Mouse (Mus musculus) left cerebral cortex, postnatal 10 days (tissue): Measurements from ENCODE around the gene Smim17. TPM values are rescaled to one million over a fixed set of nuclear protein-coding genes. Genes with fewer than 3 reads are reported as not detected.
"Not testable (repeated sequence)": the region's sequence is repeated elsewhere in the genome, so short reads cannot be mapped to it uniquely, and the experiment has no call there.

Experiments used
- DNase-seq, 2 experiments: peaks; one replicate each; pipeline ENCODE4 v3.0.0; 2021 to 2022; ENCODE audit warnings: low spot score in 2 of 2, mixed read lengths in 1 of 2; ENCODE audit errors: extremely low spot score in 1 of 2
- intact Hi-C: fragments of 180-260 bp; cut with DNase I; formaldehyde crosslinking; loops from one replicate; pipeline ENCODE4 v1.15.1; 2025
- total RNA-seq, 2 experiments: library from RNA; stranded (reverse); gene quantifications; 2 replicates each; pipeline ENCODE4 v1.2.3; 2021

Gene Smim17
- total RNA-seq, 2 experiments from 2014 or later = 14.7 to 15.7 TPM

DNA sequence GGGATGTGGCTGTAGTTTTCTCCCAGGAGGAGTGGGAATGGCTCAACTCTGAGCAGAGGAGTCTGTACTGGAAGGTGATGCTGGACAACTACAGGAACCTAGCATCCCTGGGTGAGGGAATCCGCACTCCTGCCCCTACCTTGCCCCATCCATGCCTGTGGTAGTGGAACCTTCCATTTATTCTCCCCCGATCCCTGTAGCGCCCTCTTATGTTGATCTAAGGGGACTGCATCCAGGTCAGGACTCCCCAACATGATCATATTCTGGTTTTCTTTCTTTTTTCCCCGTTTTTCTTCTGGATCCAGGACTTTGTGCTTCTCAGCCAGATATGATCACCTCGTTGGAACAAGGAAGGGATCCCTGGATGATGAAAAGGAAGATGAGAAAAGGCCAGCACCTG lies 9.1 kb upstream of the Smim17 start:
- no peak for DNase-seq
- intact Hi-C loops = no loop called here

DNA sequence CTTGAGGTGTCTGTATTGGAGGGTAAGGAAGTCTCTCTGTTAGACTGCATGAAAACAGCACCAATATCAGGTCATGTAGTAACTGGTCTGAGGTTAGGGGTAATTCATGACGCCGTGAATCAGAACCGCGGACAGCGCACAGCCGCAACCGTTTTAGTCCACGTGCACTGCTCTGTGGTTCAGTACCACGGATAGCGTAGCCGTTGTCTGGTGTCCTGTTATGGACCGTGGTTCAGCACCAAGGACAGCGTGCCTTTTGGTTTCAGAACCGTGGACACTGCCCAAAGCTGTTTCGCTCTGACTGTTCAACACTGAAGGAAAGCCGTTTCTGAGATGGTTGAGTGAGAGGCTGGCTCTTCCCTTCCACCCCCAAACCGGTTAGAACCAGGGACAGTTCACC lies 11.5 kb downstream of the Smim17 start, which contains the start of gene Gm20715:
TSS of gene Gm20715 (plus strand) at position 235 of the 400 bp plus-strand sequence.
- intact Hi-C loops = no loop called here
- DNase-seq = peak; percentile 72 to 93

DNA sequence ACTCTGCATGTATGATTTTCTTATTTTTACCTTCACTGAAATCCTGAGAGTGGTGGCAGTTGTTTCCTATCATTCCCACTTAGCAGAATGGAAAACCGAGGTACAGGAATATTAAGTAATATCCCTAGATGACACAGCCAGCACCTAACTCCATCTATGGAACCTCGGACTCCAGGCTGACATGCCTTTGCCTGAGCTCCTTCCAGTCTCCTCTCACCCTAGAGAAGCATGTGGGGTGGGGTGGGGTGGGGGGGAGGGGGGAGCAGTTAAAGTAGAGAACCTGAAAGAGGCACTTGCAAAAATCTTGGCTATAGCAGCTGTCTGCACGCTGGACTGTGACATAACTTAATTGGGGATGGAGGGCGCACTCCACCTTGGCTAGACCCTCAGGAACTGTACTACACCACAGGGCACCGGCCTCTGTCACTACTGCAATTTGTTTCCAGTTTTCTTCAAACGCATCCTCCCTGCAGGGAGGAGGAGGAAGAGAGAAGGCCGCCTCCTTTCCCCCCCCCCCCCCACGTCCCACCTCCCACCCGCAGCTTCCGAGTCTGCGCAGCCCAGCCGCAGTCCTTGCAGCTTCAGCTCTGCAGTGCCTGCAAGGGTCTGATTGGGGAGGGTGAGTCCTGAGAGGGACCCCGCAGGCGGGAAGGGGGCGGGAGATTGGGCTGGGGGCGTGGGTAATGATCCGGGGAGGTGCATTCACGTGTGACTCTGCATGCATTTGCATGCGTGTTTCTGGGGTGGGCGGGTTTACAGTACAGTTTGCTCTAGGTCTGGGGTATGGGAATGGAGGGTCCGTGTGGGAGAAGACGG lies 16.3 kb downstream of the Smim17 start:
- intact Hi-C loops = no loop called here

DNA sequence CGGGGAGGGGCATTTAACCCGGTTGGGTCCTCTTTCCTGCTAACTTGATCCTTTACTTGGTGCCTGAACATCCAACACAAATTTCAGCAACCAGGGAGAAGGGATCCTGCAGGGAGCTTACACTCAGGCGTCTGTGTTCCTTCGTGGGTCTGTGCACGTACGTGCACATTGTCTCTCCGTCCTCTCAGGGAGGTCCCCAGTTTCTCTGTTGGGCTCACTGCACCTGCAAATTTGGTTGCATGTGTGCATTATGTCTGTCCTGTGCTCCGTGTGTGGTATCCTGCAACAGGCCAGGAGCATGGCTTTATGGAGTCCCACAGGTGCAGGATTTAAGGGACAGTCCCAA lies 16.9 kb downstream of the Smim17 start:
- DNase-seq = no peak
- intact Hi-C loops = no loop called here

More for the DNA sequence above, 16.3 kb downstream of the Smim17 start:
- peak; percentile 49 to 66 for DNase-seq

DNA sequence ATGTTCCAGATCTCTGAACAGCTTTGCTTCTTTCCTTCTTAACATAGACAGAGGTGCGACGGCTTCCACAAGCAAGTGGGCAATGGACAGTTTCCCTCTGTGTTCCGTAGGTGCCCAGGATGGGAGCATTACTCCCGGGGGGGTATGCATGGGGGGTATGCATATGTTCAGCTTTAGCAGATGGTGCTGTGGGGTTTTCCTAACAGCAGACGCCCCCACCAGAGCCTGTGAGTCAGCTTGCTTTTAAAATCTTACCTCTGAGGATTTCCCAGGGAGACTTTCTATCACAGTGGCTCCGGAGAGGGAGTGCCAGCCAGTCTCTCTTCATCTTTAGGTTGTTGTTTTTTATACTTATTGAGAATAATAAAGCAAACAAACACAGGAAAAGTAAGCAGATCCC lies 21.4 kb downstream of the Smim17 start:
- intact Hi-C loops = loop anchor here (10.0 kb wide), 2 partner anchors 65 to 865 kb away; no protein-coding TSS in a partner anchor
- no peak for DNase-seq

DNA sequence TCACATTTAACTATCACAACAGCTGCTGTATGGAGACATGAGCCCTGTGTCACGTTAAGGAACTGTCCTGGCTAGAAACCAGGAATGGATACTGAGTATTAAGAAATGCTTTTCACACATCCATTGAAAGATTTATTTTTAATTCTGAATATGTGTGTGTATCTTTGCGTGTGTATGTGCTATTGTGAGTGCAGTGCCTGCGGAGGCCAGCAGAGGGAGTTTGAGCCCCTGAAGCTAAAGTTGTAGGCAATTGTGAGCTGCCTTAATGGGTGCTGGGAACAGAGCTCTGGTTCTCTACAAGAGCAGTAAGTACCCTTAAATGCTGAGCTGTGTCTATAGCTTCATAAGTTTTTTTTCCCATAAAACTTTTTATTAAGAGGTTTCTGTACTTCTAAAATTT lies 30.9 kb downstream of the Smim17 start:
- DNase-seq = no peak
- intact Hi-C loops = loop anchor here (10.0 kb wide), 2 partner anchors 75 to 855 kb away; no protein-coding TSS in a partner anchor

DNA sequence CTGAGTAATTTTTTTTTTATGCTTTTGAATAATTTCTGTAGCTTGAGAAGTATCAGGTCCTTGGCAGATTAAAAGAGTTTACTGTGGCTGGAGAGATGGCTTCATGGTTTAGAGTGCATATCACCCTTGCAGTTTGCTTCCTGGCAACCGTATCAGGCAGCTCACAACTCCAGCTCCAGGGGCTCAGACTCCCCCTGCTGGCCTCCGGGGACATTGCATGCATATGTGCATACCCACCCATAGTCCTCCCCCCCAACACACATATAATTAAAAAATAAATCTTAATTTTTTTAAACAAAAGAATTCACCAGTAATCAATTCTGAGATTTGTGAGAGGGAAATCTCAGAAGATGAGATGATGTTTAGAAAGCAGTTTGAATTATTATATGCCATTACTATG lies 31.8 kb downstream of the Smim17 start:
- DNase-seq = peak in 1 of 2 experiments; percentile 38
- intact Hi-C loops = loop anchor here (5.0 kb wide), 1 partner anchor 507 kb away; no protein-coding TSS in a partner anchor

DNA sequence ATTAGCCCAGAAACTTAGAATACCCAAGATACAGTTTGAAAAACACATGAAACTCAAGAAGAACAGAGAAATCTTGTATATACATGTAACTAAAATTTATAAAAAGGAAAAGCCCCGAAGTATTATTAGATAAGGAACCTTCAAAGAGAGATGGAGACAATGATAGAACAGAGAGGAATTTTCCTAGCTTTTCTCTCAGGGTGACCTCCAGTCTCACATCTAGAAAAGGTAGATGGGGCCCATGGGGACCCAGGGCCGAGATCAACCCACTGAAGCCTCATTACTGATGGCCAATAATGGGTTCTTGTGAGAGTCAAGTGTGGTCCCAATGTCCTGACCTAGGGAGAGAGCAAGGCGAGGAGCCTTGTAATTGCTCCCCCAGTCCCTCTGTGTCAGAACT lies 39.9 kb downstream of the Smim17 start, which contains the start of gene Olfr1344:
TSS of gene Olfr1344 (plus strand) at position 301 of the 400 bp plus-strand sequence.
- DNase-seq = no peak
- intact Hi-C loops = no loop called here

DNA sequence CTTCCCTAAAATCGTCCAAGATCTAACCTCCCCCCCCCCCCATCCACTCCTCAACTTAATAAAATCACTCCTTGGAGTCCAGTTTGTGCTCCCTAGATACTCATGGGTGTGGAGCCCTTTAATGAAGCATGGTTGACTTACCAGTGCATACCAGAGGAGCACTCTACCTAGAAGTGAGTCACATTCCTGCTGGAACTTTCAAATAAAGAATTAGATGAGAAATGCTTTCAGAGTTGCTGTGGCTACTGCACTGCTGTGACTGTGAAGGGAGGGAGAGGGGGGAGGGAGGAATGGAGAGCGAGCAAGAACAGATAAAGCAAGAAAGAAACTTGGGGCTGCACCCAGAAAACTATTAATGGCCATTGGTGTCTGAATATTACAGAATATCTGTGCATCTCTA lies 42.7 kb downstream of the Smim17 start:
- intact Hi-C loops = loop anchor here (10.0 kb wide), 1 partner anchor 144 kb away; no protein-coding TSS in a partner anchor
- DNase-seq = no peak

DNA sequence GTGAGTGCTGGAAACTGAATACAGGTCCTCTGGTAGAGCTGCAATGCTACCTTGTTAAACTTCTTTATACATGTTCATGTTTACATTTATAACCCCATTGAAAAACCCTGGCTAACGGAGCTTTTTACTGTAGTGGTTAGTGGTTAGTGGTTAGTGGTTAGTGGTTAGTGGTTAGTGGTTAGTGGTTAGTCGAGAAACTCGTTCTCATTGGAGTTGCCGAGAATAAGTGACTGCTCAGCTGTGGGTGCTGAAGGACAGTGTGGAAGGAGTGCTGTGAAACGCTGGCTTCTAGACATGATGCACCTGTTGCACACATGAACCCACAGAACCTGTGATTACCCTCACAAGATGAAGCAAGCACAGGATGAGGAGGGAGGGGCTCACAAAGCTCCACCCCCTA lies 49.3 kb downstream of the Smim17 start:
- DNase-seq = no peak
- intact Hi-C loops = loop anchor here (10.0 kb wide), 1 partner anchor 137 kb away; no protein-coding TSS in a partner anchor

DNA sequence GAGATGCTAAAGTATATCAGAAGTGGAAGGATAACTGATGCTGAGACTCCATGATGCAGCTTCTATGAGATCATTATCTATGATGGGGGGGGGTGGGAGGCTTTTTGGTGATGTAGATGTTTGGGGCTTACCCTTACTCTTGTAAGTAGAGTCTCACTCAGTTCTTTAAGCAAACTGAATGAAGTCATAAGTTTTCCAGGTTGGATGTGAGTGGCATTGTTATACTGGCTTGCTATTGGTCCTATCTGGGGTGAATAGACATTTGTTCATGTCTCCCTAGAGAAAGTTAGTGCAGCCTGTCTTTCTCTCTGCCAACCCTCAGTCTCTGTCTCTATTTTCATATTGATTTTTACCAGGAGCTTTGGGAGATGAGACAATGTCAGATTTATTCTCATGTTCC lies 57.4 kb downstream of the Smim17 start, which contains the start of gene Olfr1336:
TSS of gene Olfr1336 (plus strand) at position 301 of the 400 bp plus-strand sequence.
- DNase-seq = no peak
- intact Hi-C loops = no loop called here

DNA sequence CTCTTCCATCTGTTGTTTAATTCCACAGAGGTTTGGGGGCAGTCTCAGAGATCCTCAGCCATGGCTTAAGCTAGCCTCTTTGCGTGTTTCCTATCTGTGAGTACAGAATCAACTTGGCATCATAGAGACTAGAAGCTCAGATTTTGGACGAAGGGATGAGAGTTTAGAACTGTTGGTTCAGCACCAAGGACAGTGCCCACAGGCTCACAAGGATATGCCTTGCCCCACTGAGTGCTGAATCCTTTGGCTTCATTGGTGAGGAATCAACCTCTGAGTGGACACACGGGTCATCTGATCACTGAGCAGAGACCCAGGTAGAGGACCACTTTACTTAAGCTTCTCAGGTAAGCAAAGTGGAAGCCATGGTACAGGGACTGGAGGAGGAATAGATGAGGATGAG lies 57.9 kb downstream of the Smim17 start:
- intact Hi-C loops = no loop called here
- no peak for DNase-seq

DNA sequence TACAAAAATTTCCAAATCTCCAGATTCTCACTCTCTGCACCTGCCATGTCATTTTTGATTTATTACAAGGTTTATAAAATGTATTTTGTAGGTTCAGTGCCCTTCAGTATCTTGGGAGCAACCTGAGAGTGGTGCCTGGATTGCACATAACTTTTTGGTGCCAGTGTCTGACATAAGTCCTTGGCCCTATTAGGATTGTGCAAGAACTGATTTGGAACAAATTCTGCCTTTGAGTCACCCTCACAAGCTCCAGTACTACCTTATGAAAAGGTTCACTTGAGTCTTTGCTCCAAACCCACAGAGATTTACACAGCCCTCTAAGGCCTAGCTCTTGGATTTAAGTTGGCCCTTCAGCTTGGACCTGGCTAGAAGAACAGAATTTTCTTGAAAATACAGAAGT lies 68.4 kb downstream of the Smim17 start, which contains the start of gene Olfr1346:
TSS of gene Olfr1346 (plus strand) at position 151 of the 400 bp plus-strand sequence.
- no peak for DNase-seq
- intact Hi-C loops = no loop called here

DNA sequence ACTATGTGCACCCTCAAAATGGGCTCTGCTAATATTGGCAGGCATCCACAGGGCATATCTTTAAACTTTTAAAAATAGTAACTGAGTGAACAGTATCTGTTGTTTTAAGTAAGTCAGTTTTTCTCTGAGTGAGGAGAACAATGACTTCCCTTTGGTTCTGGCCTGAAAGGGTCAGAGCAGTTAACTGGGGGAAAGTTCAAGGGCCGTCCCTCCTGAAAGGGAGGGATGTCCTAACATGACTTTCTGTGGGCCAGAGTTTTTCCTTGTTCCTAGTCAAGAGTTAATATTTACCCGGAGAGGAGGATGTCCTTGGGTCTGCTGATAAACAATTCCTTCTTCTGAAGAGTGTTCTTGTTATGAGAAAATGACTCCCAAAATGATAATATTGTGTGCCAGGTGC lies 79.1 kb downstream of the Smim17 start:
- DNase-seq, intact Hi-C loops: not testable (repeated sequence)

Other genes starting within 250 kb of the Smim17 start
- 10 to 100 TPM; 26.1 to 27.2 TPM for gene Zfp787, start 242.7 kb upstream of the Smim17 start, total RNA-seq
- 10 to 100 TPM; 54.8 to 64.3 TPM for gene Zfp444, start 226.5 kb upstream of the Smim17 start, total RNA-seq
- not detected for gene Galp, start 201.6 kb upstream of the Smim17 start, total RNA-seq
- not detected for gene Zscan5b, start 176.4 kb upstream of the Smim17 start, total RNA-seq
- gene Epp13, start 146.0 kb upstream of the Smim17 start, total RNA-seq = not detected
- gene Zfp667, start 112.1 kb upstream of the Smim17 start, total RNA-seq = 10 to 100 TPM; 12.4 to 12.5 TPM
- 10 to 100 TPM; 14.0 to 15.7 TPM for gene Zfp583, start 67.4 kb upstream of the Smim17 start, total RNA-seq
- 1 to 10 TPM; 8.1 to 8.6 TPM for gene Gm3854, start 55.0 kb upstream of the Smim17 start, total RNA-seq
- gene Zfp78, start 35.4 kb upstream of the Smim17 start, total RNA-seq = 1 to 10 TPM; 4.6 to 5.5 TPM
- 10 to 100 TPM in 1 of 2 experiments, 1 to 10 TPM in 1; 8.9 to 10.2 TPM for gene Zfp28, start 15.4 kb upstream of the Smim17 start, total RNA-seq
- under 1 TPM; 0.28 to 0.34 TPM for gene Gm20715, start 11.6 kb downstream of the Smim17 start, total RNA-seq
- gene Olfr1344, start 40.0 kb downstream of the Smim17 start, total RNA-seq = 1 to 10 TPM in 1 of 2 experiments, under 1 TPM in 1; 0.86 to 1.4 TPM
- not detected for gene Olfr1336, start 57.5 kb downstream of the Smim17 start, total RNA-seq
- gene Olfr1346, start 68.4 kb downstream of the Smim17 start, total RNA-seq = not detected
- not detected for gene Olfr5, start 88.2 kb downstream of the Smim17 start, total RNA-seq
- gene Olfr1347, start 101.0 kb downstream of the Smim17 start, total RNA-seq = not detected
- not detected for gene Olfr1348, start 110.0 kb downstream of the Smim17 start, total RNA-seq
- gene Olfr1349, start 124.2 kb downstream of the Smim17 start, total RNA-seq = not detected
- not detected for gene Olfr1350, start 166.1 kb downstream of the Smim17 start, total RNA-seq